Mouse (Mus musculus): ENCODE measurements at regions not wholly inside any gene's neighbourhood (a gene's known extent, or its start where the extent isn't known, plus 50 kb on each side); places are given as distances from the start of the nearest gene placed in this dataset.

DNA sequence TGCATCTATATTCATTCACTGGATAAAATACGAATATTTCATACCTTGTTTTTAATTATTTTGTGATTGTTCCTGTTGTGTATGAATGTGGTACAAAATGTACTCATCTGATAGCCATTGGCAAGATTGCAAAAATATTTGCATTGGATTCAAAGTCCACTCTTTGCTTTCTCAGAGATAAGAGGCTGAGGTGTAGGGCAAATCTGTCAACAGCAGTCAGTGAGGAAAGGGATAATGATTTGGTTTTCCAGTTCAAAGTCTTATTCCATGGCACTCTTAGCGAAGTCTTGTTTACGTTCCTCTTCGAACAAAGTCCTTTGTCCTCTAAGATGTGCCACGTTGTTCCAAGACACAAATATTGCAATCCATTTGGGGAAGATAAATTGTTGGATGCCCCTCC lies 70.5 kb upstream of the Pdk4 start:
- TF ChIP-seq CTCF (IDR thresholded peaks at IDR 0.05; ENCODE audit: low read depth, low read length) (no peak), POLR2A (IDR thresholded peaks at IDR 0.05; ENCODE audit: extremely low read depth, insufficient read depth, low read length) (no peak)
